Mouse (Mus musculus) central nervous system, embryonic 14 days (tissue): ENCODE data around the gene Banp. TPM values are rescaled to one million over a fixed set of nuclear protein-coding genes. Genes with fewer than 3 reads are reported as not detected.

Experiments
- polyA plus RNA-seq: library from polyadenylated mRNA; depleted of rRNA; stranded (reverse); fragments of >200 nt; gene quantifications from 2 replicates; pipeline ENCODE4 v1.2.3, GENCODE M21; 2012; rRNA removed

Gene Banp
- polyA plus RNA-seq, result 98.4 and 99.6 TPM in 2 replicates

GRCm38 (mm10) chr8:121949222-121949800 is at the start of gene Banp:
Gene Banp, plus strand, starts transcription at chr8:121949750.

GRCm38 (mm10) chr8:121907587-121908248 is 41.8 kb upstream of the Banp start, which contains the start of gene Slc7a5:
Gene Slc7a5, minus strand, starts transcription at chr8:121907694.

GRCm38 (mm10) chr8:121944831-121945230 is 4.7 kb upstream of the Banp start, which contains the start of gene Car5a:
Gene Car5a, minus strand, starts transcription at chr8:121944904.

Other genes starting within 250 kb of the Banp start
- 30.0 and 30.9 TPM in 2 replicates for gene Jph3, start 220.1 kb upstream of the Banp start, polyA plus RNA-seq
- gene Klhdc4, start 120.2 kb upstream of the Banp start, polyA plus RNA-seq, result 47.1 and 51.9 TPM in 2 replicates
- gene Slc7a5, start 42.1 kb upstream of the Banp start, polyA plus RNA-seq, result 61.9 and 66.3 TPM in 2 replicates
- 0.05 and 0.07 TPM in 2 replicates for gene Car5a, start 4.8 kb upstream of the Banp start, polyA plus RNA-seq